Mouse (Mus musculus): ENCODE data around the gene Eea1.

DNA sequence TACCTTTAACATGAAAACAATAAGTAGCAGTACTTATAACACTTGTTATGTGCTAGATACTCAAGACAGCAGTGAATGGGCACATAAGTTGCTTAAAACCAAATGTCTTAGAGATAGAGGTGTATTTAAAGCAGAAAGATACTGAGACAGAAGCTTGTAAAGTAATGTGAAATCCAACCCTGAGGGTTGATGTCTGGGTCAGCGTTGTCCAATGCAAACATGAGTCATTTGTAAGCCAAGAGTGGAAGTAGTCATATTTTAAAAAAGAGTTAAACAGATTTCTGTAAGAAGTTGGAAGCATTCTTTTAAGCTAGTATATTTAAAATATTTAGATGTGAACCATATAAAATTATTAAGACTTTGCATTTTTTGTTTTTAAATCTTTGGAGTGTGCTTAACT, 4.6 kb downstream of the Eea1 start:
- TF ChIP-seq CTCF (conservative IDR thresholded peaks at IDR 0.05; ENCODE audit: insufficient read depth, insufficient read length, low read depth, low read length) (no peak), POLR2A (IDR thresholded peaks at IDR 0.05; ENCODE audit: low read depth, low read length) (no peak)

All from kidney, adult 2 months (tissue).